Mouse (Mus musculus) frontal cortex, adult (tissue): ENCODE measurements around the gene Cd200r1.
"Not testable (repeated sequence)": the region's sequence is repeated elsewhere in the genome, so short reads cannot be mapped to it uniquely, and the experiment has no call there.

Source experiments
- ATAC-seq: cut with Nextera tagmentation; 2 replicates; pipeline ENCODE4 v1.9.2; 2017; ENCODE audit warnings: mild to moderate bottlenecking, moderate library complexity, mixed read lengths; ENCODE audit not compliant: low TSS enrichment

Cd200r1 gene

GRCm38 (mm10) chr16:44766320-44766892 is 870 bp downstream of the Cd200r1 start:
- peak; percentile 84 for ATAC-seq

GRCm38 (mm10) chr16:44767506-44767905 is 2.0 kb downstream of the Cd200r1 start:
- no peak for ATAC-seq

DNA sequence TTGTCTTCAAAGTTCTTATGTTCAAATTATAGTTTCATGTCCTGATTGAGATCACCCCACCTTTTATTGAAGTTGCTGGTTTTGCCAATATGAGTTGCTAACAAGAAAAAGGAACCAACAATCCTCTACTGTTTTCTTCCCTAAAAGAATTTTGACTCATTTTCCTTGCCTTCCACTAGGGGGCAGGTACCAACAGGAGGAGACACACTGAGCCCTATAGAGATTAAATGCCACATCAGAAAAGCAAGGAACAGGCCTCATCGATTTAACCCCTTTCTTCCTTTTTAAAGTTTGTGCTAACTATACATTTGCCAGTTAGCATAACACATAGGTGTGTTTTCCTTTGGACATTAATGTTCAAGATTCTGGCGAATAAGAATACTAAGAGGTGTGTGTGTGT is 2.4 kb downstream of the Cd200r1 start:
- ATAC-seq, result peak; percentile 74

DNA sequence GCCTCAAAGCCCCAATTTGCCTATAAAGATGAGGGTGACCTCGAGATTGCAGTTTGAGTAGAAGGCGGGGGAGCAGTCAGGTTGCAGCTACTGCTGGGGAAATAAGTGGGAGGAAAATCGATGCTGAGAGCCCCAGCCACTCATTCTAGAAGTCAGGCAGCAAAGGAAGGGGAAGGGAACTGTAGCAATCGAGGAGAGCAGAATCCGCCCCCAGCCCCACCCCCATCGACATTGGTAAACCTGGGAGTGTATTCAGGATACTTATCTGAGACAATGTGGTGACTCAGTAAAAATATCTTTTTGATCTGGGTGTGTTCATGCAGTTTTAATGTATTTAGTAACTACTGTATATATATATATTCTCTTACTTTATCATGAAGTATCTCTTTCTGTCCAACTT is 7.0 kb downstream of the Cd200r1 start:
- ATAC-seq, result no peak

DNA sequence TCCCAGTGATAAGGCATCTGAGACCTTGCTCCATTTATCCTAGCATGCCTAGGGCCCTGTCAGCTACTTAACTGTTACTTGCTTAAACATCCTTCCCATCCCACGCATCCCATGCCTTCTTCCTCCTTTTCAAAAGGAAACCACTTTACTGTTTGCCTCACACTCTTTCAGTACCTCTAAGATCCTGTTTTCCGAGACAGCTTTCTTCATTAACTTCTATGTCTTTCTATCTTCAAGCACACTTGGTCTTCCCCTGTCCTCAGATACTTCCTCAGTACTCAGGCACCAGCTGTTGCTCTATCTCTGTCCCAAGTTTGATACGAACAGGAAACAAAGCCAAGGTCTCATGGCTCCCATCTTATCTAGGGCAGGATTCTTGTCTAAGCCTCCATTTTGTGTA is 8.1 kb downstream of the Cd200r1 start:
- ATAC-seq, result no peak

DNA sequence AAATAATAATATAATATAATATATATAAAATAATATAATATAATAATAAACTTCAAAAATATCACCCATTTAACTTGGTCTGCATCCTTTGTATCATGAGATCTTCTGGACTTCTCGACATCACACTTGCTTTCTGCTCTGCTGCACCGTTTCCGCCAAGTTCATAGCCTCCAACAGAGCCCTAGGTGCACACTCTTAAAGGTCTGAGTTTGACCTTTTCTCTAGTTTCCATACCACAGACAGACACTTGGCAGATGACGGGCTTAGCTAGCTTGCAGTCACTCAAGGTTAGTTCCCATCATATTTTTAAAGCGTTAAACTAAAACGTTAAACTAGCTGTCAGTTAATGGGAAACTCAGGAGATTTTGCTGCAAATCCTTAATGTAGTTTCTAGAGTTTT is 8.7 kb downstream of the Cd200r1 start:
- no peak for ATAC-seq

DNA sequence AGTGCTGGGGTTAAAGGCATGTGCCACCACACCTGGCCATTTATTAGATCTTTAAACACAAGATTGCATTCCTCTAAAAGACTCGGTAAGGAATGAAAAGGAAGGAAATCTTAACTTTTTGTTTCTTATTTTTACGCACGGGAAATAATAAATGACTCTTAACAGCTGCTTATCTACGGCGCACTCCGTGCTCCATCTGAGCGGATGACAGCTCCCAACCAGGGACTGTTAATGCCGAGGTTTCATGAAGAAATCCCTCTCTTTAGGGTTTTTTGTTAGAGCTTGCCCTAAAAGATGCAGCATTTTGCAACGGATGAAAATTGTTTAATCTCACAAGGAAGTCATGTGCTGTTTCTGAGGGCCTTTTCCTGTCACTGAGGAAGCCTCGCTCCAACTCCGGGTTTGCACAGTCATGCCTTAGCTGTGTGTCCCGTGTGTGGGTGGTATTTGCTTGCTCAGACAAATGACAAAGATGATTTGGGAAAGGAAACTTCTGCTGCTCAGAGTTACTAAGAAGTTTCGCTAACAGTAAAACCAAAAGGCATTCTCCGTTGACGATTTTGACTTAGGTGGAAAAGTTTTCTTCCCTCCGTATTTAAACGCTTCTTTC is 13.1 kb downstream of the Cd200r1 start:
- ATAC-seq, result peak; percentile 85

DNA sequence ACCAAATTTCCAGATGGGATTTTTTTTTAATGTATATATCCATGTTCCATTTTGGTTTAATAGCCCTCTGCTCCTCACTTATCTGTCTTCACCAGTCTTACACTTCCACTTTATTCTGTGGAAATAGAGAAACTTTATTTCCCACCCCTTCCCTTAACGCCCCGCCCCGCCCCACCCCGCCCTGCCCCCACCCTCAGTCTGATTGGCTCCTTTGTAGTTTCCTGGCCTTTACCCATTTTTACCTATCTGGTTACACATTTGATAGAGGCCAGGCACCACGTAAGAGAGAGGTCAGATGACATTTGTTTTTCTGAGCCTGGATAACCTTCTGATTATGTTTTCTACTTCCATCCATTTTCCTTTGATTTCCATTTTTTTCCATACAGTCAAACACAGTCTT is 14.0 kb downstream of the Cd200r1 start:
- ATAC-seq, result no peak

GRCm38 (mm10) chr16:44780751-44781150 is 15.2 kb downstream of the Cd200r1 start:
- ATAC-seq, result no peak

DNA sequence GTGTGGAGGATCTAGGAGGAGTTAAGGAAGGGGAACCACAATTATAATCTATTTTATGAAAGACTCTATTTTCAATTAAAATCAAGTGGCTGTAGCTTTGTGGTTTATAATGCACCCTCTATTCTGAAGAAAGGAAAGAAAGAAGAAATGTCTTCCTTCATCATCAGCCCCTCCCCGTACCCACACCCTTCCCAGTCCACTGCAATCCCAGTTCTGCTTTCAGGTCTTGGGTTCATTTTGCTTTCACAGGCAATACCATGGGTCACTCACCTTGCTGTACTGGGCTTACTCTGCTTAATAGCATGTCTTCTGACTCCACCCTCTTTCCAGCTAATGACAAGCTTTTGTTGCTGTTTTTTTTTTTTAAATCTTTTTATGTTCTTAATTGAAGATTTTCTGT is 21.4 kb downstream of the Cd200r1 start:
- no peak for ATAC-seq

- ATAC-seq, result no peak
Measured at GRCm38 (mm10) chr16:44794416-44794815, 28.9 kb downstream of the Cd200r1 start.

DNA sequence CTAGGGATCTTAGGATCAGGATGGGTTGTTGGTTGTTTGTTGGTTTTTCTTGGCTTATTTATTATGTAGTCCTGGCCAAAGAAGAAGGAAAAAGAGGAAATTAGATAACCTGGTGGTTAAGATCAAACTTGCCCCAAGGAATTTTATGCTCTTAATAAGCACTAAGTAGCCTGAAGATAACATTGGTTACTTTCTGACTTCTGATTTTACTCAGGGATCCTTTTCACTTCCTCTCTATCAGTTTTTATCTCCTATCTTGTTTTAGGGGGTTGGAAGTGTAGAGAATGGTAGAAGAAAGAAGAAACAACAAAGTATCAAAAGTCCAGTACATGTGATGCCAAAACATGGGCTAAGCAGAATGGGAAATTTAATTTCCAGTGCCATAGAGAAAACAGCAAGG is 40.4 kb downstream of the Cd200r1 start:
- no peak for ATAC-seq

GRCm38 (mm10) chr16:44810223-44810622 is 44.7 kb downstream of the Cd200r1 start:
- ATAC-seq, result not testable (repeated sequence)

DNA sequence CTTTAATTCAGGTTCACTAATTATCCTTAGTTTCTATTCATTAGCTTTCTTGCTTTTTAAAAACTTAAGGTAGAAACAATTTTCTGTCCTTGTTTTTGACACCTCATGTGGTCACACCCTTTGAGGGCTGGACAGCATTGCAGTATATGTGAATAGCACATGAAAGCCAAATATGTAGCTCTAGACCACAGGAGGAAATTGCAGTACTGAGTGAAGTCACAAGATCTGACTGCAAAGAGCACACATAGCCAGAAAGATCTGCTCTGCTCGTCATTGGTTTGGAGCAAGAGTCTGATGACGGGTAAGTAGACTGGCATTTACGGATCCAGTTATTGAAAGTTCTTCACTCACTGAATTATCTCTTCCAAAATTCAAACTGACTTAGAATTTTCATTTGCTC is 46.0 kb downstream of the Cd200r1 start, which contains the start of gene Cd200r4:
Gene Cd200r4 (plus strand): TSS at position 190 of the 400 bp plus-strand sequence.
- ATAC-seq, result no peak

GRCm38 (mm10) chr16:44812468-44813065 is 47.0 kb downstream of the Cd200r1 start:
- no peak for ATAC-seq

DNA sequence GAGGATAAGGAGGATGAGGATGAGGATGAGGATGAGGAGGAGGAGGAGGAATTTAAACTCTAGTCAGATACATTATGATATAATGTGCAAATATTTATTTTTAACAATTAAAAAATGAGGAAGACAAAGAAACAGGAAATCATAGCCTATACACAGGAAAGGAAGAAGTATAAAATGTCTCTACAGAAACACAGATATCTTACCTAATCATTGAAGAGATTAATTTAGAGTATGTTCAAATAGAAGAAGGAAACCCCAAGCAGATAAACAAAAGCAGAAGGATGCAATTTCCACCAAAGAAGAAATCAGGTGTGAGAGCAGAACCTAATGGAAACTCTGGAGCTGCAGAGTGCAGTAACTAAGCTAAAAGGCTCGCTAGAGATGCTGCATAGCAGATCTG is 52.5 kb downstream of the Cd200r1 start:
- ATAC-seq, result no peak

GRCm38 (mm10) chr16:44820545-44820944 is 55.0 kb downstream of the Cd200r1 start:
- ATAC-seq, result no peak

DNA sequence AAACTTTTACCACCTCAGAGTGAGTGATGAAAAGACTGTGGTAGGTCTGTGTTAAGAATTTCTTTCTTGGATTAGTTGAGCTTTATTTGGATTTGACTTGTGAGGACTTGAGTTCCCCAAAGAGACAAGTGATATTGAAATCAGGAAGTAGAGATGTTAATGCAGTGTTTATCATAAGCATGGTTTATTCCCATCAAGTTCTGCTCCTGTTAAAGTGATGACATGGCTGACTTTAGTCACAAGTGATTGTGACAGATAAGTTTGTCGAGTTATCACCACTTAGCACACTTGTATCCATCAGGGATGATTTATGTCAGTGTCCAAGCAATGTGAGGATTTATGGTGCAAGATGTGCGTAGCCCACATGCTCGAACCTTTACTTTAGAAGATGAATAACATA is 66.8 kb downstream of the Cd200r1 start:
- no peak for ATAC-seq

DNA sequence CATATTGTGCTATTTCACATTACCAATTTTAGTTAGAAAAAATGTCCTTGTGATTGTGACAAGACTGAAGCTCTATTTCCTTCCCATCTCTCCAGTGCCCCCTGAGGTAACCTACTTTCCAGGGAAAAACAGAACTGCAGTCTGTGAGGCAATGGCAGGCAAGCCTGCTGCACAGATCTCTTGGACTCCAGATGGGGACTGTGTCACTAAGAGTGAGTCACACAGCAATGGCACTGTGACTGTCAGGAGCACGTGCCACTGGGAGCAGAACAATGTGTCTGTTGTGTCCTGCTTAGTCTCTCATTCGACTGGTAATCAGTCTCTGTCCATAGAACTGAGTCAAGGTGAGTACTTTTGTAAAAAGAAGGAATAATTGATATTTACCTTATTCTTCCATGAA is 67.7 kb downstream of the Cd200r1 start:
- peak; percentile 99 for ATAC-seq
